Mouse (Mus musculus) cerebellum, postnatal 4 days (tissue): ENCODE data around the gene Gm13078.

Experiments used
- DNase-seq, 2 experiments: peaks; one replicate each; pipeline ENCODE4 v3.0.0; 2022; ENCODE audit warnings: low spot score in 2 of 2, mixed read lengths in 1 of 2

The Gm13078 gene

GRCm38 (mm10) chr4:143719155-143719554 is at the start of gene Gm13078:
TSS of gene Gm13078 (plus strand) at chr4:143719455.
- no peak for DNase-seq

- DNase-seq = no peak
Measured at GRCm38 (mm10) chr4:143702611-143703010, 16.6 kb upstream of the Gm13078 start, which contains the start of gene Gm13089. TSS of gene Gm13089 (minus strand) at chr4:143702711.
